ENCODE assay signal across 23 mouse cellular contexts in genomic region chr5:132661266-132661665, GRCm38 (mm10).
DNase-seq lines count a peak whose midpoint lies in the region; ATAC-seq lines count a peak whose summit lies in the region.
"Had no signal": no experiment of that assay in that cellular context is flagged by ENCODE, and none has a peak within 500 bp of the region (broad histone marks: within the 10 kb centered on the region; RNA-seq: fewer than 3 reads in every experiment).

No protein-coding gene starts in this region.

- no peaks in the 10 kb centered on the region for H3K36me3 ChIP-seq in midbrain, embryonic 14.5 days (ENCODE audit: control insufficient read depth, insufficient read depth, low read length)
- H3K36me3 ChIP-seq in midbrain, embryonic 15.5 days (replicated peaks) = no peaks in the 10 kb centered on the region
- H3K36me3 ChIP-seq: forebrain, embryonic 10.5 days; G1E; heart, embryonic 13.5 days; kidney, embryonic 15.5 days; limb, embryonic 15.5 days; lung, embryonic 15.5 days had no signal

- H3K4me3 ChIP-seq in midbrain, embryonic 14.5 days (replicated peaks; ENCODE audit: low read depth, low read length) = no peak overlapping the region
- no peak overlapping the region for H3K4me3 ChIP-seq in midbrain, embryonic 15.5 days
- H3K4me3 ChIP-seq: forebrain, embryonic 10.5 days; gastrocnemius, adult 2 months; heart, embryonic 13.5 days; kidney, embryonic 15.5 days; limb, embryonic 15.5 days; lung, embryonic 15.5 days had no signal

- H3K27me3 ChIP-seq in midbrain, embryonic 14.5 days (ENCODE audit: control insufficient read depth, insufficient read depth, low read length) = no peaks in the 10 kb centered on the region
- no peaks in the 10 kb centered on the region for H3K27me3 ChIP-seq in midbrain, embryonic 15.5 days (replicated peaks)
- H3K27me3 ChIP-seq: CH12.LX; kidney, embryonic 15.5 days; limb, embryonic 15.5 days; lung, embryonic 15.5 days; Patski had no signal

- no peaks in the 10 kb centered on the region for H3K9me3 ChIP-seq in midbrain, embryonic 14.5 days (ENCODE audit: control insufficient read depth, low read length)
- H3K9me3 ChIP-seq in midbrain, embryonic 15.5 days = no peaks in the 10 kb centered on the region
- H3K9me3 ChIP-seq: kidney, embryonic 15.5 days; limb, embryonic 15.5 days; lung, embryonic 15.5 days had no signal

- no peak for DNase-seq in frontal cortex, postnatal 10 days (ENCODE audit: low spot score in 2 of 2)
- DNase-seq in midbrain, embryonic 14.5 days = peak; percentile 19
- DNase-seq in cerebellum, adult 8-10 months = peak; percentile 18
- peak; percentile 39 to 44 for DNase-seq in cerebellum, postnatal 36 days
- DNase-seq in right cerebral cortex, postnatal 14 days = no peak
- DNase-seq: adrenal gland, postnatal 36 days; B cell, adult 2 months; gastrocnemius, adult 2 months; heart, postnatal 14 days; kidney, adult 11 months; kidney, postnatal 36 days; lung, postnatal 4 days had no signal

- no peak overlapping the region for H3K4me2 ChIP-seq in midbrain, embryonic 14.5 days (ENCODE audit: low read length)
- no peak overlapping the region for H3K4me2 ChIP-seq in midbrain, embryonic 15.5 days
- H3K4me2 ChIP-seq: heart, embryonic 13.5 days; kidney, embryonic 15.5 days; limb, embryonic 15.5 days; lung, embryonic 15.5 days had no signal

- H3K4me1 ChIP-seq in midbrain, embryonic 14.5 days (ENCODE audit: control insufficient read depth, insufficient read depth, low read length) = no peaks in the 10 kb centered on the region
- H3K4me1 ChIP-seq in midbrain, embryonic 15.5 days = no peaks in the 10 kb centered on the region
- H3K4me1 ChIP-seq: forebrain, embryonic 10.5 days; heart, embryonic 13.5 days; kidney, embryonic 15.5 days; limb, embryonic 15.5 days; lung, embryonic 15.5 days had no signal

- no peak overlapping the region for H3K9ac ChIP-seq in midbrain, embryonic 14.5 days (replicated peaks; ENCODE audit: low read length)
- no peak overlapping the region for H3K9ac ChIP-seq in midbrain, embryonic 15.5 days
- H3K9ac ChIP-seq: heart, embryonic 13.5 days; kidney, embryonic 15.5 days; limb, embryonic 15.5 days; liver, embryonic 14.5 days; lung, embryonic 15.5 days had no signal

- ATAC-seq in frontal cortex, adult (ENCODE audit: low TSS enrichment) = peak; percentile 47; the same call in 1 of the 2 replicates
- ATAC-seq in midbrain, embryonic 14.5 days (ENCODE audit: low FRiP score, low TSS enrichment) = no peak
- no peak for ATAC-seq in midbrain, embryonic 15.5 days (replicated peaks)
- ATAC-seq: Patski had no signal

- WGBS in midbrain, embryonic 14.5 days = 61% methylated on average over 1 of the region's 1 CpGs
- WGBS in midbrain, embryonic 15.5 days = 41% methylated on average over 1 of the region's 1 CpGs

- H3K27ac ChIP-seq in midbrain, embryonic 14.5 days (replicated peaks; ENCODE audit: low read depth, low read length) = no peak overlapping the region
- H3K27ac ChIP-seq in midbrain, embryonic 15.5 days = no peak overlapping the region
- H3K27ac ChIP-seq: forebrain, embryonic 10.5 days; gastrocnemius, adult 2 months; heart, embryonic 13.5 days; kidney, embryonic 15.5 days; limb, embryonic 15.5 days; liver, embryonic 14.5 days; lung, embryonic 15.5 days had no signal

Comparison
In these comparisons a context has a peak if more than half of its experiments do, and no peak if none do; other contexts are left out.
1. DNase-seq: peak in midbrain, embryonic 14.5 days (single experiment), cerebellum, adult 8-10 months (single experiment) and cerebellum, postnatal 36 days (2 of 2); none in frontal cortex, postnatal 10 days (0 of 2) and right cerebral cortex, postnatal 14 days (single experiment).